Mouse (Mus musculus) heart, embryonic 16.5 days (tissue): ENCODE measurements at regions not wholly inside any gene's neighbourhood (a gene's known extent, or its start where the extent isn't known, plus 50 kb on each side); places are given as distances from the start of the nearest gene placed in this dataset.

Experiments used
- ATAC-seq: fragments of 200-750 bp; cut with Nextera tagmentation; replicated peaks from 2 replicates; pipeline ENCODE4 v1.8.0; 2017; ENCODE audit warnings: moderate number of reproducible peaks; ENCODE audit not compliant: insufficient read depth, low FRiP score; ENCODE audit errors: extremely low read depth
- H3K27ac ChIP-seq: fragments of 300-500 bp; sonication (generic); 2 replicates; pipeline ENCODE4 v1.5.1; 2014; ENCODE audit warnings: mild to moderate bottlenecking, low read length, control low read depth, moderate library complexity
- H3K27me3 ChIP-seq: fragments of 300-500 bp; sonication (generic); 2 replicates; pipeline ENCODE4 v1.6.1; 2014; ENCODE audit warnings: low read length, mixed read lengths; ENCODE audit not compliant: control insufficient read depth, insufficient read depth
- H3K36me3 ChIP-seq: fragments of 300-500 bp; sonication (generic); 2 replicates; pipeline ENCODE4 v1.6.1; 2014; ENCODE audit not compliant: control insufficient read depth, insufficient read depth
- H3K4me1 ChIP-seq: fragments of 300-500 bp; sonication (generic); 2 replicates; pipeline ENCODE4 v1.6.1; 2014; ENCODE audit warnings: low read length, mixed read lengths; ENCODE audit not compliant: control insufficient read depth, insufficient read depth
- H3K4me2 ChIP-seq: fragments of 300-500 bp; sonication (generic); 2 replicates; pipeline ENCODE4 v1.6.1; 2014; ENCODE audit warnings: low read depth, mild to moderate bottlenecking, control low read depth, low read length
- H3K4me3 ChIP-seq: fragments of 300-500 bp; sonication (generic); 2 replicates; pipeline ENCODE4 v1.5.1; 2014; ENCODE audit warnings: mild to moderate bottlenecking, control low read depth, low read length
- H3K9ac ChIP-seq: fragments of 300-500 bp; sonication (generic); 2 replicates; pipeline ENCODE4 v1.6.1; 2014; ENCODE audit warnings: low read length, control low read depth
- H3K9me3 ChIP-seq: fragments of 300-500 bp; sonication (generic); replicated peaks from 2 replicates; pipeline ENCODE4 v1.6.1; 2016; ENCODE audit warnings: low read length; ENCODE audit not compliant: control insufficient read depth
- WGBS: fragments of 180-500 bp; shearing (Covaris S2); extraction: QIAGEN DNeasy Blood & Tissue Kit; methylation state at CpG from one replicate; pipeline ENCODE4 v1.1.7; 2014; 5-methylcytosine and 5-hydroxymethylcytosine counted together

GRCm38 (mm10) chr4:32160815-32161214, 77.8 kb upstream of the Bach2 start:
- no peak overlapping the region for H3K4me3 ChIP-seq
- H3K9ac ChIP-seq = no peak overlapping the region
- no peak overlapping the region for H3K4me2 ChIP-seq
- H3K27ac ChIP-seq = no peak overlapping the region
- no peaks in the 10 kb centered on the region for H3K27me3 ChIP-seq
- ATAC-seq = no peak
- H3K36me3 ChIP-seq = no peaks in the 10 kb centered on the region
- WGBS = 71% methylated on average over 2 of the region's 2 CpGs
- H3K9me3 ChIP-seq = no peaks in the 10 kb centered on the region
- peaks cover 14% of the 10 kb centered on the region for H3K4me1 ChIP-seq

GRCm38 (mm10) chr4:32161871-32162656, 76.5 kb upstream of the Bach2 start:
- Histone ChIP-seq H3K27ac (no peak overlapping the region), H3K4me2 (0 out of 2 replicates have a peak overlapping the region, but pooled peaks have one; percentile 6)
- 35% methylated on average over 10 of the region's 10 CpGs for WGBS

GRCm38 (mm10) chr4:32162694-32163240, 75.8 kb upstream of the Bach2 start:
- Histone ChIP-seq H3K4me2 (no peak overlapping the region), H3K9ac (no peak overlapping the region), H3K4me1 (peaks cover 14% of the 10 kb centered on the region), H3K4me3 (no peak overlapping the region), H3K27me3 (no peaks in the 10 kb centered on the region), H3K27ac (no peak overlapping the region), H3K9me3 (no peaks in the 10 kb centered on the region), H3K36me3 (no peaks in the 10 kb centered on the region)
- no peak for ATAC-seq
- 77% methylated on average over 12 of the region's 12 CpGs for WGBS

More at GRCm38 (mm10) chr4:32161871-32162656, 76.5 kb upstream of the Bach2 start:
- H3K9ac ChIP-seq = no peak overlapping the region
- no peaks in the 10 kb centered on the region for H3K27me3 ChIP-seq
- peaks cover 14% of the 10 kb centered on the region for H3K4me1 ChIP-seq
- H3K36me3 ChIP-seq = no peaks in the 10 kb centered on the region
- no peak overlapping the region for H3K4me3 ChIP-seq
- peak; percentile 43; the same call in 1 of the 2 replicates for ATAC-seq
- no peaks in the 10 kb centered on the region for H3K9me3 ChIP-seq

- Histone ChIP-seq H3K36me3 (no peaks in the 10 kb centered on the region), H3K9me3 (no peaks in the 10 kb centered on the region), H3K4me2 (no peak overlapping the region), H3K9ac (no peak overlapping the region), H3K4me3 (no peak overlapping the region), H3K4me1 (peaks cover 14% of the 10 kb centered on the region), H3K27ac (peak overlapping the region; percentile 37; the same call in 1 of the 2 replicates), H3K27me3 (no peaks in the 10 kb centered on the region)
- no peak for ATAC-seq
- WGBS = 82% methylated on average over 11 of the region's 11 CpGs
These were observed 74.4 kb upstream of the Bach2 start for GRCm38 (mm10) chr4:32164081-32164641.

- H3K27ac ChIP-seq = peak overlapping the region; percentile 37; the same call in 1 of the 2 replicates
- H3K27me3 ChIP-seq = no peaks in the 10 kb centered on the region
- no peak overlapping the region for H3K4me2 ChIP-seq
- no peak overlapping the region for H3K4me3 ChIP-seq
- no peaks in the 10 kb centered on the region for H3K36me3 ChIP-seq
- no peak for ATAC-seq
- no peak overlapping the region for H3K9ac ChIP-seq
- WGBS = 76% methylated on average over 11 of the region's 11 CpGs
- no peaks in the 10 kb centered on the region for H3K9me3 ChIP-seq
- peaks cover 16% of the 10 kb centered on the region for H3K4me1 ChIP-seq
These were observed 73.8 kb upstream of the Bach2 start for GRCm38 (mm10) chr4:32164736-32165241.

GRCm38 (mm10) chr4:32165918-32166528, 72.6 kb upstream of the Bach2 start:
- ATAC-seq = no peak
- H3K27ac ChIP-seq = no peak overlapping the region; the same call in 1 of the 2 replicates
- no peak overlapping the region for H3K4me2 ChIP-seq
- no peaks in the 10 kb centered on the region for H3K27me3 ChIP-seq
- H3K9ac ChIP-seq = no peak overlapping the region
- no peaks in the 10 kb centered on the region for H3K36me3 ChIP-seq
- 67% methylated on average over 12 of the region's 12 CpGs for whole genome bisulfite sequencing
- H3K4me1 ChIP-seq = peaks cover 27% of the 10 kb centered on the region
- no peak overlapping the region for H3K4me3 ChIP-seq
- no peaks in the 10 kb centered on the region for H3K9me3 ChIP-seq

GRCm38 (mm10) chr4:32167151-32167550, 71.5 kb upstream of the Bach2 start:
- H3K4me3 ChIP-seq = no peak overlapping the region
- no peaks in the 10 kb centered on the region for H3K36me3 ChIP-seq
- no peak overlapping the region for H3K9ac ChIP-seq
- H3K9me3 ChIP-seq = no peaks in the 10 kb centered on the region
- no peaks in the 10 kb centered on the region for H3K27me3 ChIP-seq
- H3K4me2 ChIP-seq = no peak overlapping the region
- 82% methylated on average over 11 of the region's 11 CpGs for WGBS
- peaks cover 19% of the 10 kb centered on the region for H3K4me1 ChIP-seq
- no peak for ATAC-seq
- no peak overlapping the region for H3K27ac ChIP-seq

GRCm38 (mm10) chr4:32170106-32170459, 68.5 kb upstream of the Bach2 start:
- Histone ChIP-seq H3K27ac (peak overlapping the region; percentile 56), H3K9me3 (no peaks in the 10 kb centered on the region), H3K9ac (no peak overlapping the region), H3K27me3 (no peaks in the 10 kb centered on the region), H3K4me1 (peaks cover 16% of the 10 kb centered on the region), H3K4me2 (peak overlapping the region; percentile 29), H3K36me3 (no peaks in the 10 kb centered on the region), H3K4me3 (no peak overlapping the region)
- 12% methylated on average over 4 of the region's 4 CpGs for WGBS
- peak; percentile 32; the same call in 1 of the 2 replicates for ATAC-seq
